Mouse (Mus musculus): Measurements from ENCODE around the gene Tmem161a. TPM values are rescaled to one million over a fixed set of nuclear protein-coding genes. Genes with fewer than 3 reads are reported as not detected.
A peak's percentile ranks its signal among the peaks of the same experiment; 100 is the strongest.

Gene Tmem161a
- polyA plus RNA-seq, 1 experiment from 2014 or later: 50.5 TPM

DNA sequence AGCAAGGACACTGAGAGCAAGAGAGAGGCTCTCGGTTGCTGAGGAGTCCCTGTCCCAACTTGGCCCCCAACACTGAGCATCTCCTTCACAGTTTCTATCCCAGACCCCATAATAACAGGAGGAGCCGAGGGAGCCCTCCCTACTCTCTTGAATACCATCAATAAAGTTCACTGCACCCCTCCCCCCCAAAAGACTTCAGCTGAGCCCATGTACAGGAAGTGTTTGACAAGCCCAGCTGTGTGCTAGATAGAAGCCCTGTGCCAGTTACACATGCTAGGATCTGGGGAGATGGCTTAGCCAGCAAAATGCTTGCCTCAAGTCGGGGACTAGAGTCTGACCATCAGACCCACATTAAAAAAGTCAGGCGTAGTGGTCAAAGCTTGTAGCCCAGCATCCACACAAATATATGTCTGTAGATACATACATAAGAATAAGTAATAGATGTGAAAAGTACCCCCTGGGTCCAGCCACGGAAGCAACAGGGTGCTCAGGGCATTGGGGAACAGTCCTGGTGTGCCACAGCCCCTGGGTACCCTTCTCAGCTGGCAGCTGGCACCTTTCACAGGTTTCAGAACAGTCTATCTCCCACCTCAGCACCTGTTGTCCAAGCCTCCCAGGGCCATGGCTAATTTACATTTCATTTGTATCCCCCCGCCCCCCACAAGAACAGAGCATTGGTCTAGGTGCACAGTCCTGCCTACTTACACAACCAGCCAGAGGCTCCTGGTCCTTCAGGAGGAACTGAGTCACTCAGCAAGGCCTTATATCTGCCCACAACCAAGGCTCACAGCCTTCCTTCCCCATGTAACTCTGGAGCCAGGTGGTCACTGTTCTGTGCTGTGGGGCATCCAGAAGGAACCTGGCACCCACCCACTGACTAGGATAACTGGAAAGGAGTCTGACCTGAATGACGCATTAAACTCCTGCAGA, 24.2 kb upstream of the Tmem161a start:
- no peak for TF ChIP-seq CTCF (IDR thresholded peaks at IDR 0.05; ENCODE audit: low read depth)
- no peak overlapping the region for H3K4me3 ChIP-seq (ENCODE audit: low read depth, low read length)
- DNase-seq (no peak), ATAC-seq (ENCODE audit: insufficient read depth) (no peak)
- H3K4me1 ChIP-seq (ENCODE audit: insufficient read depth): no peaks in the 10 kb centered on the region
- H3K27ac ChIP-seq (ENCODE audit: low read depth): no peak overlapping the region
- H3K4me2 ChIP-seq: no peak overlapping the region
- no peaks in the 10 kb centered on the region for H3K9me3 ChIP-seq (ENCODE audit: low read depth, low read length)
- no peak overlapping the region for H3K9ac ChIP-seq
- H3K27me3 ChIP-seq (ENCODE audit: insufficient read depth, low read length): 0 out of 2 replicates have a peak, but pooled peaks cover 3% of the 10 kb centered on the region
- 76% methylated on average over 7 of the region's 7 CpGs for WGBS
- H3K36me3 ChIP-seq (ENCODE audit: insufficient read depth): peaks cover 34% of the 10 kb centered on the region

DNA sequence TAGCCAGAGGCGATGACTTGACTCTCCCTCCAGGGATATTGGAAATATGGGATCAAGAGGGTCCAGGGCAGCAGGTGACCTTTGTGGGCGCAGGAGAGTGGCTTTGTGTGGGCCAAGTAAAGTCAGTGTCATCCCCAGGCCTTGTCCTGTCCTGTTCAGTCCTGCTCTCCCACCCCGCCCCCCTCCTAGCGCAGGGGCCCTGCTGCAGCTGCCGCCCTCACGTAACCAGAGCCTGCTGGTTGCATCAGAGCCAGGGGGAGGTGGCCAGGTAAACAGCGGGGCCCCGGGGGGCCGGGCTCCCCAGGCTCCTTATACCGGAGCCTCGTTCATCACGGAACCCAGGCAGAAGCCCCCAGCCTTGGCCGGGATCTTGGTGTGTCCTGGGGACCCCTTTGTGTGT, 22.0 kb upstream of the Tmem161a start:
- DNase-seq (no peak), ATAC-seq (ENCODE audit: insufficient read depth) (no peak)
- Histone ChIP-seq H3K4me2 (no peak overlapping the region), H3K27me3 (ENCODE audit: insufficient read depth, low read length) (0 out of 2 replicates have a peak, but pooled peaks cover 3% of the 10 kb centered on the region), H3K9ac (no peak overlapping the region), H3K27ac (ENCODE audit: low read depth) (no peak overlapping the region), H3K4me1 (ENCODE audit: insufficient read depth) (no peaks in the 10 kb centered on the region), H3K4me3 (ENCODE audit: low read depth, low read length) (no peak overlapping the region), H3K9me3 (ENCODE audit: low read depth, low read length) (no peaks in the 10 kb centered on the region), H3K36me3 (ENCODE audit: insufficient read depth) (peaks cover 20% of the 10 kb centered on the region; the same call in 1 of the 2 replicates)
- 15% methylated on average over 13 of the region's 13 CpGs for WGBS
- no peak for TF ChIP-seq CTCF (IDR thresholded peaks at IDR 0.05; ENCODE audit: low read depth)

DNA sequence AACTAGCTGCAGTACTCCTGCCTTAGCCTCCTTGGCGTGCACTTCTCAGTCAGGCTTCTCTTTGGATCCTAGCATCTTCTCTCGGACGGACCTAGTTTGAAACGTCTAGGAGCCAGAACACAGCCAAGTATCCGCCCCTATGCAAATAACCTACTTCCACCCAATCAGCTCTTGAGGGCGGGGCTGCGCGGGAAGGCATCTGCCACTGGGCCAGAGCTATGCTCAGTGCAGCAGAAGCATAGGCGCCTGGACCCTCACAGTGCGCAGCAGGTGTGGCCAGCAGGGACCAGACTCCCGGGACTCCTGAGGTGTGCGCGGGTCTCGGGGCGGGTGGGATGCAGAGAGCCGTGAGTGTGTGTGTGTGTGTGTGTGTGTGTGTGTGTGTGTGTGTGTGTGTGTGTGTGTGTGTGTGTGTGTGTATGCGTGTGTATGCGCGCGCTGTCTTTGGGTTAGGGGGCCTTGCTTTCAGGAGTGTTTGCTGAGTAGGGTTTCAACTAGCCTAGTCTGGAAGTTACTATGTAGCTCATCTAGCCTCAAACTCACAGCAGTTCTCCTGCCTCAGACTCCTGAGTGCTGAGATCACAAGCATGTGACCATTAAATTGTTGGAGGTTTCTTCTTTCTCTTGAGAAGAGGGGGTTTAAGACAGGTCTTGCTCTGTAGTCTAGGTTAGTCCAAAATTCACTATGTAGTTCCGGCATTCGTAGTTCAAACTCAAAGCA, 19.5 kb upstream of the Tmem161a start:
- peak; percentile 98 for ATAC-seq (ENCODE audit: insufficient read depth)
- no peaks in the 10 kb centered on the region for H3K4me1 ChIP-seq (ENCODE audit: insufficient read depth)
- H3K9ac ChIP-seq: no peak overlapping the region; the same call in 1 of the 2 replicates
- 12% methylated on average over 22 of the region's 22 CpGs for WGBS
- no peaks in the 10 kb centered on the region for H3K9me3 ChIP-seq (ENCODE audit: low read depth, low read length)
- H3K4me2 ChIP-seq: peak overlapping the region; percentile 43
- peak; percentile 91 for DNase-seq
- H3K27ac ChIP-seq (ENCODE audit: low read depth): no peak overlapping the region
- no peak overlapping the region for H3K4me3 ChIP-seq (ENCODE audit: low read depth, low read length)
- H3K27me3 ChIP-seq (ENCODE audit: insufficient read depth, low read length): 0 out of 2 replicates have a peak, but pooled peaks cover 3% of the 10 kb centered on the region
- no peak for TF ChIP-seq CTCF (IDR thresholded peaks at IDR 0.05; ENCODE audit: low read depth)
- H3K36me3 ChIP-seq (ENCODE audit: insufficient read depth): no peaks in the 10 kb centered on the region

DNA sequence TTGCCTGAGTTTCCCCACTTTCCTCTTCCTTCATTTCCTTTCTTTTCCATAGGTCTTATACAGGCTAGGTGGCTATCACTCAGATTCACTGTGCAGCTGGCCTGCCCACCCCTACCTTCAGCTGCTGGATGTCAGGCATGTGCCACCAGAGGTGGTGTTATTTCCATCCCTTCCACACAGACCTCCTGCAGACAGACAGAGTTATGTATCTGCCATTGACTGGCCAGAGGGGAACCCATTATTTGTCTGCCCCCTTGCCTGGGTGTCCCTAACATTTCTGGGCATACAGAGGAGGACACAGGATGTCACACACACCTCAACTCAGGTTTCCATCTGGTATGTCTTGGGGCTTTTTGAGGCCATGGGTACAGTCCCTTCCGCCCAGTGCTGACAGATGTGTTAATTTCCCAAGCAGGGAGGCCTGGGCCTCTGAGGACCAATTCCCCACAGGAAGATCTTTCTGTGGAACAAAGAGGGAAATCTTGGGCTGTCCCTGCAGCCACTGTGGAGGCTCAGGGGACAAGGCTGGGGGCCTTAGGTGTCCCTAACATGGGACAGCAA, 14.8 kb upstream of the Tmem161a start:
- no peaks in the 10 kb centered on the region for H3K9me3 ChIP-seq (ENCODE audit: low read depth, low read length)
- H3K4me2 ChIP-seq: no peak overlapping the region
- WGBS: 96% methylated on average over 1 of the region's 1 CpGs
- no peaks in the 10 kb centered on the region for H3K36me3 ChIP-seq (ENCODE audit: insufficient read depth)
- H3K9ac ChIP-seq: no peak overlapping the region
- DNase-seq (no peak), ATAC-seq (ENCODE audit: insufficient read depth) (no peak)
- no peak for TF ChIP-seq CTCF (IDR thresholded peaks at IDR 0.05; ENCODE audit: low read depth)
- H3K27ac ChIP-seq (ENCODE audit: low read depth): no peak overlapping the region
- H3K4me3 ChIP-seq (ENCODE audit: low read depth, low read length): no peak overlapping the region
- H3K27me3 ChIP-seq (ENCODE audit: insufficient read depth, low read length): no peaks in the 10 kb centered on the region
- no peaks in the 10 kb centered on the region for H3K4me1 ChIP-seq (ENCODE audit: insufficient read depth)

DNA sequence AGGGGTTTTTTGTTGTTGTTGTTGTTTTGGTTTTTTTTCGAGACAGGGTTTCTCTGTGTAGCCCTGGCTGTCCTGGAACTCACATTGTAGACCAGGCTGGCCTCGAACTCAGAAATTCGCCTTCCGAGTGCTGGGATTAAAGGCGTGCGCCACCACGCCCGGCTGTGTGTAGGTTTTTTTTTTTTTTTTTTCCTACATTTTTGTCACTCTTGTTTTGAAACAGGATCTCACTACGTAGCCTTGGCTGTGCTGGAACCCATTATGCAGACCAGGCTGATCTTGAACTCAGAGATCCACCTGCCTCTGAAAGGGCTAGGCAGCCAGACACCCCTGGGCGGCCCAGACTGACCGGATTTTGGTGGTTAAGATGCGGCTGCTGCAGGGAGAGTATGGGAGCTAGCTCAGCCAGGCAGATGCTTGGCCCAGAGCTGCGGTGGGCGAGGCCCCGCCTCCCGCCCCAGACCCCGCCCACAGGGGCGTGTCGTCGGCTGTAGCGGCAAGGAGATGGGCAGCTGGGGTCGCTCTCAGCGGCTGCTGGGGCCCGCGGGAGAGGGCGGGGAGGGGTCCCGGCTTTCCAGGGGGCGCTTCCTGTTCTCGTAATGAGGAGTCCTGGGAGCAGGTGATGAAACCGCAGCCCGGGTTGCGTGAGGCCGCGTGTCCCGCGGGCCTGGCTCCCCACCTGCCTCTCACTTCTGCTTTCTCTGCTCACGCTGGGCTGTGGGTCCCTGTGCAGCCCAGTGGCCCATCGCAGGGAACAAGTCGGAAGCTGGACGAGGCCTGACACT, 13.9 kb upstream of the Tmem161a start:
- ATAC-seq (ENCODE audit: insufficient read depth): peak; percentile 91
- Histone ChIP-seq H3K9ac (peak overlapping the region; percentile 35; the same call in 1 of the 2 replicates), H3K4me2 (peak overlapping the region; percentile 82), H3K4me1 (ENCODE audit: insufficient read depth) (no peaks in the 10 kb centered on the region), H3K9me3 (ENCODE audit: low read depth, low read length) (no peaks in the 10 kb centered on the region), H3K27me3 (ENCODE audit: insufficient read depth, low read length) (no peaks in the 10 kb centered on the region), H3K4me3 (ENCODE audit: low read depth, low read length) (peak overlapping the region; percentile 48), H3K36me3 (ENCODE audit: insufficient read depth) (no peaks in the 10 kb centered on the region), H3K27ac (ENCODE audit: low read depth) (no peak overlapping the region)
- TF ChIP-seq CTCF (IDR thresholded peaks at IDR 0.05; ENCODE audit: low read depth): no peak
- WGBS: 8% methylated on average over 40 of the region's 40 CpGs
- DNase-seq: peak; percentile 88

DNA sequence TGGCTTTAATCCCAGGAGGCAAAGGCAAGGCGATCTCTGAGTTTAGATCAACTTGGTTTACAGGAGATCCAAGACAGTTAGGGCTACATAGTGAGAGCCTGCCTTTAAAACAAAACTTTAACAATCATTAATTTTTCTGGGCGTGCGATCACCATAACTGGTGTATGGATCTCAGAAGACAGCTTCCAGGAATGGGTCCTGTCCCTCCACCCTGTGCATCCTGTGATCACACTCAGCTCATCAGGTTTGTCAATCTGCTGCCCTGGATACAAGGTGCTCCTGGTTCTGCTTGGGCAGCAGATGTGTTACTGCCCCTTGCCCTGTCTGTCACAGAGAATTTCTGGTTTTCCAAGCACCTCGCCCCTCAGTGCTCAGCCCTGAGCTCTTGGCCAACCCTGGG, 12.9 kb upstream of the Tmem161a start:
- H3K27me3 ChIP-seq (ENCODE audit: insufficient read depth, low read length): no peaks in the 10 kb centered on the region
- H3K4me3 ChIP-seq (ENCODE audit: low read depth, low read length): no peak overlapping the region
- no peak overlapping the region for H3K4me2 ChIP-seq
- H3K9ac ChIP-seq: no peak overlapping the region
- WGBS: 70% methylated on average over 4 of the region's 4 CpGs
- no peak overlapping the region for H3K27ac ChIP-seq (ENCODE audit: low read depth)
- no peaks in the 10 kb centered on the region for H3K36me3 ChIP-seq (ENCODE audit: insufficient read depth)
- DNase-seq (no peak), ATAC-seq (ENCODE audit: insufficient read depth) (no peak)
- H3K4me1 ChIP-seq (ENCODE audit: insufficient read depth): no peaks in the 10 kb centered on the region
- no peaks in the 10 kb centered on the region for H3K9me3 ChIP-seq (ENCODE audit: low read depth, low read length)
- TF ChIP-seq CTCF (IDR thresholded peaks at IDR 0.05; ENCODE audit: low read depth): no peak
